In genomic region chr8:120334878-120335261, GRCm38 (mm10) we compare ENCODE assay signal across 1 mouse cellular context.
TF ChIP-seq lines count a peak whose summit lies in the region.

No protein-coding gene starts in this region.

TF ChIP-seq in MEL, 35 proteins besides CTCF, POLR2A, EP300 and RAD21 (continued from another document):
- TF ChIP-seq ZC3H11A (IDR thresholded peaks at IDR 0.05; ENCODE audit: low read depth, low read length) = no peak
- peak; percentile 76 for TF ChIP-seq MAZ (IDR thresholded peaks at IDR 0.05; ENCODE audit: low read depth, low read length)
- TF ChIP-seq TBP (IDR thresholded peaks at IDR 0.05; ENCODE audit: low read depth, low read length) = no peak; the same call in 1 of the 2 replicates
- TF ChIP-seq POLR2AphosphoS5 (IDR thresholded peaks at IDR 0.05; ENCODE audit: borderline replicate concordance, low read depth, low read length) = no peak
- TF ChIP-seq HCFC1 (IDR thresholded peaks at IDR 0.05; ENCODE audit: low read depth, low read length) = no peak; the same call in 1 of the 2 replicates
- TF ChIP-seq ZMIZ1 (IDR thresholded peaks at IDR 0.05; ENCODE audit: low read depth, low read length) = no peak; the same call in 1 of the 2 replicates
- TF ChIP-seq POLR2AphosphoS2 (IDR thresholded peaks at IDR 0.05; ENCODE audit: low read length) = peak; percentile 44; the same call in 1 of the 2 replicates
TF ChIP-seq in MEL: peak in this region for 13.
